Mouse (Mus musculus): ENCODE data around the gene Rab8b.

DNA sequence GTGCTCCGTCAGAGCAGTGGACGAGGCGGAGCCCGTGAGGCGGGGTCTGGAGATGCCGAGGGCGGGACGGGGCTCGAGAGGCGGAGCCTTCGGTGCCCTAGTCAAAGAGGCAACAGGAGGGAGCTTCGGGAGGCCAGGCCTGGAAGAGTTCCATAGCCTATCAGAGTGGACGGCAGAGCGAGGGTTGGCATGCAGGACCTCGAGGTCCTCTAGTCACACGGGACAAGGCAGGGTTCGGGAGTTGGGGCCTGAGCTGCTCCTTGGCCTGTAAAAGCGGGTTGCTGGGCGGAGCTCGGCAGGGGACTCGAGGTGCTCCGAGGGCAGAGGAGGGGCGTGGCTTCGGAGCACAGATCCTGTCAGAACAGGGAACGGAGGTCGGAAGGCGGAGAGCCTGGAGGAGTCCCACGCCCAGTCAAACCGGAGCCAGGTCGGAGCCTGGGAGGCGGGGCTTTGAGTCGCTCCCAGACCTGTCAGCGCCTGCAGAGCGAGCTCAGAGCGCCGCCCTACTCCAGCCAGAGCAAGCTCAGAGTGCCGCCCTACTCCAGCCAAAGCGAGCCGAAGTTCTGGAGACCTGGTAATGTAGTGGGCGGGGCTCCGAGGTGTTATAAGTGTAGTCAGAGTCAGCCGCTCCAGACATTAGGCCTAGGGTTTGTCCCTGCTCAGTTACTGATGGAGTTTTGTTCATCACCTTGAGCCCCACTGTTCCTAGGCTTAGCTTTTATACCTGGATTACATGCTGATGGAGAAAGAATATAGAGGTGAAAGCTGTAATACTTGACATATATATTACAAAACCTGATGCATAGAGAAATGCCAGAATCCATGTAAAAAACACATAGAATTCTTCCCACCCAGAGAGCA, 123.8 kb downstream of the Rab8b start, which contains the start of gene Aph1b:
- TF ChIP-seq USF1 (IDR thresholded peaks at IDR 0.05; ENCODE audit: low read depth) (no peak), POLR2AphosphoS2 (IDR thresholded peaks at IDR 0.05; ENCODE audit: insufficient read length, low read depth) (no peak), POLR2A (IDR thresholded peaks at IDR 0.05; ENCODE audit: insufficient read length, low read depth) (peak; percentile 47), MYOG (IDR thresholded peaks at IDR 0.05; ENCODE audit: control insufficient read depth in 1 of 3, insufficient read depth in 1 of 3, insufficient read length in 2 of 3, low read depth in 2 of 3) (no peak), REST (IDR thresholded peaks at IDR 0.05; ENCODE audit: insufficient read depth, insufficient read length) (no peak), MAX (IDR thresholded peaks at IDR 0.05; ENCODE audit: low read depth) (no peak), SRF (IDR thresholded peaks at IDR 0.05; ENCODE audit: control insufficient read depth, insufficient read length, low read depth) (no peak), TCF12 (IDR thresholded peaks at IDR 0.05; ENCODE audit: insufficient read depth, poor library complexity, severe bottlenecking) (no peak), CEBPB (IDR thresholded peaks at IDR 0.05; ENCODE audit: insufficient read depth, poor library complexity, severe bottlenecking) (no peak)
